Mouse (Mus musculus): ENCODE results near the gene Phldb3. TPM values are rescaled to one million over a fixed set of nuclear protein-coding genes. Genes with fewer than 3 reads are reported as not detected.

Gene Phldb3
- total and polyA plus RNA-seq, 3 experiments = 6.4 to 10.8 TPM; not detected in 1

GRCm38 (mm10) chr7:24610879-24611494 is 424 bp downstream of the Phldb3 start (continued):
- TF ChIP-seq TCF12 (IDR thresholded peaks at IDR 0.05; ENCODE audit: low read depth, low read length) (peak; percentile 44; the same call in 1 of the 2 replicates), POLR2A (IDR thresholded peaks at IDR 0.05; ENCODE audit: control insufficient read depth in 1 of 2, insufficient read depth in 1 of 2, low read depth in 1 of 2, low read length in 2 of 2, poor library complexity in 1 of 2) (peak; percentile 34 to 77; a peak in 1 of 4 replicates), NELFE (IDR thresholded peaks at IDR 0.05; ENCODE audit: low read depth, low read length) (peak; percentile 56)

DNA sequence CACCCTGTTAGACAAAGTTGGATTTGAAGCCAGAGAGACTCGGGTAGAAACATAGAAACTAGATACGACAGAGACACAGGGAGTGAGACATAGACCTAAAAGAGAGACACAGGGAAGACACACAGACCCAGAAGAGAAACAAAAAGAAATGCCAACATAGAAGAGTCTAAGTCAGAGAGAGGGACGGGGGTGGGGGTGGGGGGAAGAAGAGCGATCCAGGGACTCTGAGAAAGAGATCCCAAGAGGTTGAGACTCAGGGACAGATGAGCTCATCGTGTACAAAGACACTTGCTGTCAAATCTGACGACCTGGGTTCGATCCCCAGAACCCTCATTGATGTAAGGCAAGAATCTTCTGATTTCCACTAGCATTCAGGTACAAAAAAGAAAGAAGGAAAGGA is 1.1 kb downstream of the Phldb3 start:
- H3K4me1 ChIP-seq (ENCODE audit: control insufficient read depth in 1 of 2, insufficient read depth in 2 of 2, low read length in 2 of 2) = peaks cover 0 to 20% of the 10 kb centered on the region in 2 experiments; a peak in 2 of 4 replicates
- H3K9me3 ChIP-seq (replicated peaks; ENCODE audit: insufficient read depth, low read length) = no peaks in the 10 kb centered on the region
- H3K36me3 ChIP-seq (ENCODE audit: control insufficient read depth in 1 of 2, insufficient read depth in 2 of 2, low read length in 2 of 2) = peaks cover 0 to 13% of the 10 kb centered on the region in 2 experiments; a peak in 2 of 4 replicates
- H3K27ac ChIP-seq (ENCODE audit: control insufficient read depth, low read depth, low read length) = no peak overlapping the region
- H3K79me2 ChIP-seq (ENCODE audit: control insufficient read depth, insufficient read depth, low read length, poor library complexity) = peaks cover 1% of the 10 kb centered on the region; the same call in 1 of the 2 replicates
- peak overlapping the region; percentile 79 to 99 for H3K4me3 ChIP-seq (ENCODE audit: control insufficient read depth in 1 of 2, insufficient read depth in 1 of 2, low read depth in 2 of 2, low read length in 2 of 2)
- no peak for DNase-seq (ENCODE audit: low read depth, low spot score)
- TF ChIP-seq UBTF (IDR thresholded peaks at IDR 0.05; ENCODE audit: borderline replicate concordance, insufficient read depth, low read depth, low read length) (0 out of 2 replicates have a peak, but pooled peaks have one; percentile 19), NELFE (IDR thresholded peaks at IDR 0.05; ENCODE audit: low read depth, low read length) (no peak)
- peak overlapping the region; percentile 77 for H3K9ac ChIP-seq (ENCODE audit: control insufficient read depth, low read depth, low read length, poor library complexity, severe bottlenecking)
- H3K27me3 ChIP-seq (ENCODE audit: control insufficient read depth in 1 of 2, insufficient read depth in 2 of 2, low read length in 2 of 2) = no peaks in the 10 kb centered on the region

DNA sequence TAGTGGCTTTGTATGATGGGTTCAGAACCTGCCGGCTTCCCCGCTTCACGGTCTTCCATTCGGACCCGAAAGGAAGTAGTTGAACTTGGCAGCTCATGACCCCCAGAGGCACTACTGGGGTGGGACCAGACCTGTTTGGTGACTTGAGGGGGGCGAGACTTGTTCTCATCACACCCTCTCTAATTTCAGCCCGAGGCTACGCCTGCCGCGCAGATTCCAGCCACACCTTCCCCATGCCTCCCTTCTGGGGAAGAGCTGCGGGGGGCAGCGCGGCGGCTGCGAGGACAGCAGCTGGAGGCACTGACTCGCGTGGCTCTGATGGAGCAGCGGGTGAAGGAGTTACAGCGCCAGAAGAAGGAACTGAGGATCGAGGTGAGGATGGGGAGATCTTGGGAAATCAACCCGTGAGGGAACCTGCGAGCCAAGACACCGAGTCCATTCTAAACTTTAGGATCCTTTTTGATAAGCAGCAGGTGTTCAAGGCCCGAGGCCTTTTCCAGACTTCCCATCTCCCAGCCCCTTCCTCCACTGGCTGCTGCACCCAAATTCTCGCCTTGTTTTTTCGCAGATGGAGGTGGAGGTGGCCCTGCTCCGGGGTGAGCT is 1.8 kb downstream of the Phldb3 start:
- H3K9me3 ChIP-seq (replicated peaks; ENCODE audit: insufficient read depth, low read length) = no peaks in the 10 kb centered on the region
- H3K79me2 ChIP-seq (ENCODE audit: control insufficient read depth, insufficient read depth, low read length, poor library complexity) = peaks cover 1% of the 10 kb centered on the region; the same call in 1 of the 2 replicates
- H3K27ac ChIP-seq (ENCODE audit: control insufficient read depth, low read depth, low read length) = no peak overlapping the region
- no peak overlapping the region for H3K4me3 ChIP-seq (ENCODE audit: control insufficient read depth in 1 of 2, insufficient read depth in 1 of 2, low read depth in 2 of 2, low read length in 2 of 2)
- no peaks in the 10 kb centered on the region for H3K27me3 ChIP-seq (ENCODE audit: control insufficient read depth in 1 of 2, insufficient read depth in 2 of 2, low read length in 2 of 2)
- no peak for DNase-seq (ENCODE audit: low read depth, low spot score)
- H3K4me1 ChIP-seq (ENCODE audit: control insufficient read depth in 1 of 2, insufficient read depth in 2 of 2, low read length in 2 of 2) = peaks cover 0 to 26% of the 10 kb centered on the region in 2 experiments; a peak in 2 of 4 replicates
- TF ChIP-seq CHD1 (IDR thresholded peaks at IDR 0.05; ENCODE audit: low read depth, low read length) (no peak), BHLHE40 (IDR thresholded peaks at IDR 0.05; ENCODE audit: borderline replicate concordance, low read depth, low read length) (no peak), MYB (IDR thresholded peaks at IDR 0.05; ENCODE audit: low read depth, low read length) (no peak), GATA1 (IDR thresholded peaks at IDR 0.05; ENCODE audit: low read depth, low read length) (no peak), MAZ (IDR thresholded peaks at IDR 0.05; ENCODE audit: low read depth, low read length) (no peak), NELFE (IDR thresholded peaks at IDR 0.05; ENCODE audit: low read depth, low read length) (no peak), SIN3A (IDR thresholded peaks at IDR 0.05; ENCODE audit: low read length) (no peak), EP300 (IDR thresholded peaks at IDR 0.05; ENCODE audit: low read depth in 1 of 2, low read length in 2 of 2) (no peak), TCF12 (IDR thresholded peaks at IDR 0.05; ENCODE audit: low read depth, low read length) (no peak), RAD21 (IDR thresholded peaks at IDR 0.05; ENCODE audit: low read depth, low read length) (no peak)
- H3K9ac ChIP-seq (ENCODE audit: control insufficient read depth, low read depth, low read length, poor library complexity, severe bottlenecking) = no peak overlapping the region
- H3K36me3 ChIP-seq (ENCODE audit: control insufficient read depth in 1 of 2, insufficient read depth in 2 of 2, low read length in 2 of 2) = peaks cover 0 to 16% of the 10 kb centered on the region in 2 experiments; a peak in 2 of 4 replicates
